Mouse (Mus musculus): ENCODE results near the gene Pdgfra. TPM values are rescaled to one million over a fixed set of nuclear protein-coding genes. Genes with fewer than 3 reads are reported as not detected.

Pdgfra gene
- polyA plus RNA-seq, 1 experiment from 2014 or later = 26.5 TPM

DNA sequence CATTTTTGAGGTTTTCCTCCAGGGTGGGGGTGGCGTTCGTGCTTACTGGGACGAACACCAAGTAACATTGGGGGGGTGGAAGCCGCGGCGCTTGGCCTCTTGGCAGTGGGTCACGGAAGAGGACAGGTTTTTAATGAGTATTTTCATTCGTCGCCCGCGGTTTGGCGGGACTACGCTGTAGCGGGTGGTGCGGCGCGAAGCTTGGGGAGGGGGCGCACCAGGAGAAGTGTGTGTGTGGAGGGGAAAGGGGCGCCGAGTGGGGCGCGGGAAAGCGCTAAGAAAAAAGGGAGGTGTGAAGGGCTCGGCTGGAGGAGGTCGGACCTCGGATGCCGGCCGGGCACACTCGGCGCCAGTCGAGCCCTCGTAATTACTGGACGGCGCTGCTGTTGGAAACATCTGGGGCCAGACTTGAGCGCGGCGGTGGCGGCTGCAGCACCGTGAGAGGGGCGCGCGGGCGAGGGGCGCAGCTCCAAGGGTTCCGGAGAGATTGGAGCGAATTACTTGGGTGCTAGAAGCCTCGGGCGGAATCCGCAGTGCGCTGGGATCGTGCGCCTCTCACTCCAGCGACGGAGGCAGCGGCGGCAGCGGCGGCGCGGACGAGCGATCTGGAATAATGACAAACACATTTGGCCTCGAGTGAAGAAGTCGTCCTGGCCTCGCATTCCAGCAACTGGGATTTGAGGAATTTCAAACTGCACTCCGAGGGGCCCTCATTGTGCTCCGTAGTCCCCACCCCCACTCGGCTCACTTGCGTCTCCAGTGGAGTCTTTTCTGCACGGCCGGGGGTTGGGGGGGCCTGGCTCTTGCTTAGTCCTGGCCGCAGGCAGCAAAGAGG, 916 bp downstream of the Pdgfra start:
- H3K27me3 ChIP-seq (ENCODE audit: control insufficient read depth, insufficient read depth, low read length) = peaks cover 52% of the 10 kb centered on the region
- H3K9me3 ChIP-seq (ENCODE audit: control insufficient read depth, low read length) = no peaks in the 10 kb centered on the region
- under 1% methylated on average over 69 of the region's 72 CpGs for WGBS
- peak overlapping the region; percentile 68 for H3K27ac ChIP-seq (ENCODE audit: low read depth, low read length)
- H3K9ac ChIP-seq (ENCODE audit: low read depth, low read length) = peak overlapping the region; percentile 52
- peak; percentile 70 for DNase-seq (ENCODE audit: low spot score)
- peak overlapping the region; percentile 32 for H3K4me2 ChIP-seq (replicated peaks; ENCODE audit: low read depth, low read length)
- H3K4me3 ChIP-seq (ENCODE audit: low read depth, low read length) = peak overlapping the region; percentile 45
- H3K4me1 ChIP-seq (replicated peaks; ENCODE audit: control insufficient read depth, insufficient read depth, low read length) = peaks cover 9% of the 10 kb centered on the region; the same call in 1 of the 2 replicates
- H3K36me3 ChIP-seq (ENCODE audit: control insufficient read depth, insufficient read depth, low read length) = no peaks in the 10 kb centered on the region
- ATAC-seq (ENCODE audit: low FRiP score) = no peak

- ATAC-seq (ENCODE audit: low FRiP score) (no peak), DNase-seq (ENCODE audit: low spot score) (no peak)
- peak overlapping the region; percentile 36 for H3K27ac ChIP-seq (ENCODE audit: low read depth, low read length)
- under 1% methylated on average over 13 of the region's 13 CpGs for WGBS
- peak overlapping the region; percentile 52; the same call in 1 of the 2 replicates for H3K9ac ChIP-seq (ENCODE audit: low read depth, low read length)
- H3K4me3 ChIP-seq (ENCODE audit: low read depth, low read length) = peak overlapping the region; percentile 45
- H3K36me3 ChIP-seq (ENCODE audit: control insufficient read depth, insufficient read depth, low read length) = no peaks in the 10 kb centered on the region
- H3K4me1 ChIP-seq (replicated peaks; ENCODE audit: control insufficient read depth, insufficient read depth, low read length) = peaks cover 9% of the 10 kb centered on the region; the same call in 1 of the 2 replicates
- no peaks in the 10 kb centered on the region for H3K9me3 ChIP-seq (ENCODE audit: control insufficient read depth, low read length)
- H3K4me2 ChIP-seq (replicated peaks; ENCODE audit: low read depth, low read length) = peak overlapping the region; percentile 32
- H3K27me3 ChIP-seq (ENCODE audit: control insufficient read depth, insufficient read depth, low read length) = peaks cover 47% of the 10 kb centered on the region
Measured at GRCm38 (mm10) chr5:75153626-75153960, 1.5 kb downstream of the Pdgfra start.

DNA sequence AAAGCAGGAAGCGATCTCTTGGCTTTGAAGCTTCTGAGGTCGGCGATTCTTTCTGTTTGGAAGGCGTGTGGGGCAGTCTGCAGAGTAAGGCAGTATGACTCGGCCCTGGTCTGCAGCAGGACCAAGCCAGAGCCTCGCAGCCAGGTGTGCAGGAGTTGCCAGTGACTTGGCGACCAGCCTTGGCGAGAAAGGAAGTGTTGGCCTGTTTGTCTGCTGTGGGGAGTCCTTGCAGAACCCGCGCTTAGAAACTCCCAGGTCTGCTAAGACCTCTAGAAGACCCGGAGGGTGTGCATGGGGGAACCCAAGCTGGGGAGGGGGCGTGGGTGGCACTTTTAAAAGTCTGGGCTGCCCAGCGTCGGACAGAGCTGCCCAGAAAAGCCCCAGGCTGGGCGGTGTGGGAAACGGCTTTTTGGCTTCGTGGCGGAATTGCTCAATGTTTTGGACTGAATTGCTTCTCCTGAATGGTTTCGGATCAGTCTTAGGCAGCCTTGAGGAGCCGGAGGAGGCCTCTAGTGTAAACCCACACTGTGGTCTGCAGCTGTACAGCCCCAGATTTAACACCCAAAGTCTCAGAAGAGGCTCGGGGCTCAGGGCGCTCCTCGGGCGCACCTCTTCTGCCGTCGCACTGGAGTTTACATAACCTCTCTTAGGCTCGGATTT, 2.0 kb downstream of the Pdgfra start:
- ATAC-seq (ENCODE audit: low FRiP score) = no peak
- Histone ChIP-seq H3K9me3 (ENCODE audit: control insufficient read depth, low read length) (no peaks in the 10 kb centered on the region), H3K9ac (ENCODE audit: low read depth, low read length) (peak overlapping the region; percentile 52), H3K27ac (ENCODE audit: low read depth, low read length) (peak overlapping the region; percentile 36), H3K4me1 (replicated peaks; ENCODE audit: control insufficient read depth, insufficient read depth, low read length) (peaks cover 5% of the 10 kb centered on the region; the same call in 1 of the 2 replicates), H3K4me2 (replicated peaks; ENCODE audit: low read depth, low read length) (peak overlapping the region; percentile 32), H3K27me3 (ENCODE audit: control insufficient read depth, insufficient read depth, low read length) (peaks cover 43% of the 10 kb centered on the region), H3K4me3 (ENCODE audit: low read depth, low read length) (peak overlapping the region; percentile 45), H3K36me3 (ENCODE audit: control insufficient read depth, insufficient read depth, low read length) (no peaks in the 10 kb centered on the region)
- 1% methylated on average over 27 of the region's 27 CpGs for WGBS
- DNase-seq (ENCODE audit: low spot score) = peak; percentile 65

DNA sequence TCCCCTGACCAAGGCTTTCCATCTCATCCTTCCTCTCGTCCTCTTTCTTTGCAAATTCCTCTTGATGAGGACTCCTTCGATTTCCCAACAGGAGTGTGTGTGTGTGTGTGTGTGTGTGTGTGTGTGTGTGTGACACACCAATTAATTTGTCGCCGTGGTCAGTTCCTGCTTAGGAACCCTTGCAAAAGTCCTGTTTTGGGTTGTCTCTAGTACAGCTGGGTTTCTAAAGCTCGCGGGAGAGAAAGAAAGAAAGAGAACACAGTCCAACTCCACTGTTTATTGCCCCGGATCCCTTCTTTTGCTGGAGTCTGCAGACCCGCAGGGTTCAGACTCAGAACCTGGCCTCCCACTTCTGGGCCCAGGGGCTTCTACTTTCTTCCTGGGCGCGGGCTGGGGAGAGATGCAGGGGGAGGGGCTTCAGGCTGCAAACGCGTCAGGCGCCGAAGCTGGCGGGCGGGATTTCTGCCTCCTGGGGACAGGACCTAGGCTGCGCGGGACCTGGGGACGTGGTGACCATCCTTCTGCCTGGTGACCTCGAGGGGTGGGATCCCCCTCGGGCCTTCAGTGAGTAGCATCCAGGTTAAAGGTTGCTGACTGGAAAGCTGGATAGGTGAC, 2.6 kb downstream of the Pdgfra start:
- peaks cover 38% of the 10 kb centered on the region for H3K27me3 ChIP-seq (ENCODE audit: control insufficient read depth, insufficient read depth, low read length)
- H3K4me2 ChIP-seq (replicated peaks; ENCODE audit: low read depth, low read length) = peak overlapping the region; percentile 32
- ATAC-seq (ENCODE audit: low FRiP score) (no peak), DNase-seq (ENCODE audit: low spot score) (peak; percentile 64)
- peak overlapping the region; percentile 52 for H3K9ac ChIP-seq (ENCODE audit: low read depth, low read length)
- WGBS = under 1% methylated on average over 20 of the region's 21 CpGs
- H3K4me3 ChIP-seq (ENCODE audit: low read depth, low read length) = peak overlapping the region; percentile 45
- H3K9me3 ChIP-seq (ENCODE audit: control insufficient read depth, low read length) = no peaks in the 10 kb centered on the region
- no peaks in the 10 kb centered on the region for H3K36me3 ChIP-seq (ENCODE audit: control insufficient read depth, insufficient read depth, low read length)
- H3K27ac ChIP-seq (ENCODE audit: low read depth, low read length) = no peak overlapping the region
- peaks cover 5% of the 10 kb centered on the region; the same call in 1 of the 2 replicates for H3K4me1 ChIP-seq (replicated peaks; ENCODE audit: control insufficient read depth, insufficient read depth, low read length)

- Histone ChIP-seq H3K27ac (ENCODE audit: low read depth, low read length) (no peak overlapping the region), H3K27me3 (ENCODE audit: control insufficient read depth, insufficient read depth, low read length) (peaks cover 33% of the 10 kb centered on the region), H3K9ac (ENCODE audit: low read depth, low read length) (peak overlapping the region; percentile 41; the same call in 1 of the 2 replicates), H3K36me3 (ENCODE audit: control insufficient read depth, insufficient read depth, low read length) (no peaks in the 10 kb centered on the region), H3K4me3 (ENCODE audit: low read depth, low read length) (peak overlapping the region; percentile 45), H3K4me1 (replicated peaks; ENCODE audit: control insufficient read depth, insufficient read depth, low read length) (peaks cover 3% of the 10 kb centered on the region; the same call in 1 of the 2 replicates), H3K4me2 (replicated peaks; ENCODE audit: low read depth, low read length) (peak overlapping the region; percentile 86), H3K9me3 (ENCODE audit: control insufficient read depth, low read length) (no peaks in the 10 kb centered on the region)
- DNase-seq (ENCODE audit: low spot score) = no peak
- WGBS = 2% methylated on average over 7 of the region's 9 CpGs
- ATAC-seq (ENCODE audit: low FRiP score) = no peak
Measured at GRCm38 (mm10) chr5:75155281-75155680, 3.2 kb downstream of the Pdgfra start.

- Histone ChIP-seq H3K27ac (ENCODE audit: low read depth, low read length) (peak overlapping the region; percentile 39; the same call in 1 of the 2 replicates), H3K4me1 (replicated peaks; ENCODE audit: control insufficient read depth, insufficient read depth, low read length) (peaks cover 3% of the 10 kb centered on the region; the same call in 1 of the 2 replicates), H3K4me3 (ENCODE audit: low read depth, low read length) (peak overlapping the region; percentile 45), H3K9me3 (ENCODE audit: control insufficient read depth, low read length) (no peaks in the 10 kb centered on the region), H3K9ac (ENCODE audit: low read depth, low read length) (peak overlapping the region; percentile 53; the same call in 1 of the 2 replicates), H3K4me2 (replicated peaks; ENCODE audit: low read depth, low read length) (peak overlapping the region; percentile 86), H3K27me3 (ENCODE audit: control insufficient read depth, insufficient read depth, low read length) (peaks cover 27% of the 10 kb centered on the region), H3K36me3 (ENCODE audit: control insufficient read depth, insufficient read depth, low read length) (no peaks in the 10 kb centered on the region)
- WGBS = under 1% methylated on average over 51 of the region's 52 CpGs
- DNase-seq (ENCODE audit: low spot score) (peak; percentile 88), ATAC-seq (ENCODE audit: low FRiP score) (peak; percentile 91)
Measured at GRCm38 (mm10) chr5:75155741-75156553, 3.9 kb downstream of the Pdgfra start.

DNA sequence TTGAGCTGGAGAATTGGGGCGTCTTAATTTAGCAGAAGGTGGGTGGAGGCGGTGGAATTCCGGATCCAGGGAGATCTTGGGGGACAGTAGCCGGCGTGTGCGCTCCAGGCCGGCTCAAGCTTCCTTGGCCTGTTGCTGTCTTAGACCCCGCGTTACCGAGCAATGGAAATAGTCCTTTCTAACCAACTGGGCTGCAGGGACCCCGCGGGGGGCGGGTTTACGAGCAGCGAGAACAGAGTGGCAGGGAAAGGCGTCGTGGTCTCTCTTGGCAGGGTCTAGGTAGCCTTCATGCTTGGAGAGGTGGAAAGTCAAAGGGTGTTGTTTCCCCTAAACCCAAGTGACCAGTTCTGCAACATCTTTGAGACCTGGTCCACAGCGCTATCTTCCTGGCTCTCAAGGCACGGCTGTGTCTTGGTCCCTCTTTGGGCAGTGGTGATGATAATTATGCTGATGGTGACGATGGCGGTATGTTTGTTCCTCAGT, 4.5 kb downstream of the Pdgfra start:
- H3K4me2 ChIP-seq (replicated peaks; ENCODE audit: low read depth, low read length) = peak overlapping the region; percentile 86
- peaks cover 27% of the 10 kb centered on the region for H3K27me3 ChIP-seq (ENCODE audit: control insufficient read depth, insufficient read depth, low read length)
- peak overlapping the region; percentile 45 for H3K4me3 ChIP-seq (ENCODE audit: low read depth, low read length)
- H3K27ac ChIP-seq (ENCODE audit: low read depth, low read length) = no peak overlapping the region; the same call in 1 of the 2 replicates
- H3K4me1 ChIP-seq (replicated peaks; ENCODE audit: control insufficient read depth, insufficient read depth, low read length) = peaks cover 3% of the 10 kb centered on the region; the same call in 1 of the 2 replicates
- H3K9me3 ChIP-seq (ENCODE audit: control insufficient read depth, low read length) = no peaks in the 10 kb centered on the region
- 0% methylated on average over 21 of the region's 21 CpGs for WGBS
- peak overlapping the region; percentile 53 for H3K9ac ChIP-seq (ENCODE audit: low read depth, low read length)
- DNase-seq (ENCODE audit: low spot score) = peak; percentile 78
- H3K36me3 ChIP-seq (ENCODE audit: control insufficient read depth, insufficient read depth, low read length) = no peaks in the 10 kb centered on the region
- ATAC-seq (ENCODE audit: low FRiP score) = peak; percentile 56

- Histone ChIP-seq H3K4me1 (replicated peaks; ENCODE audit: control insufficient read depth, insufficient read depth, low read length) (peaks cover 3% of the 10 kb centered on the region; the same call in 1 of the 2 replicates), H3K36me3 (ENCODE audit: control insufficient read depth, insufficient read depth, low read length) (no peaks in the 10 kb centered on the region), H3K4me3 (ENCODE audit: low read depth, low read length) (peak overlapping the region; percentile 45), H3K9ac (ENCODE audit: low read depth, low read length) (no peak overlapping the region), H3K27ac (ENCODE audit: low read depth, low read length) (no peak overlapping the region), H3K27me3 (ENCODE audit: control insufficient read depth, insufficient read depth, low read length) (peaks cover 27% of the 10 kb centered on the region), H3K9me3 (ENCODE audit: control insufficient read depth, low read length) (no peaks in the 10 kb centered on the region), H3K4me2 (replicated peaks; ENCODE audit: low read depth, low read length) (peak overlapping the region; percentile 86)
- WGBS = 0% methylated on average over 3 of the region's 3 CpGs
- ATAC-seq (ENCODE audit: low FRiP score) (no peak), DNase-seq (ENCODE audit: low spot score) (peak; percentile 84)
Measured at GRCm38 (mm10) chr5:75157038-75157437, 4.9 kb downstream of the Pdgfra start.
